Mouse (Mus musculus) urinary bladder, adult 2 months (tissue): ENCODE measurements around the gene Usp7. TPM values are rescaled to one million over a fixed set of nuclear protein-coding genes. Genes with fewer than 3 reads are reported as not detected.
A peak's percentile ranks its signal among the peaks of the same experiment; 100 is the strongest.

Source experiments
- DNase-seq: peaks from one replicate; pipeline ENCODE4 v3.0.0; 2022; ENCODE audit warnings: low spot score
- polyA plus RNA-seq: library from polyadenylated mRNA; depleted of rRNA; stranded (reverse); fragments of >200 nt; gene quantifications from 2 replicates; pipeline ENCODE4 v1.2.3, GENCODE M21; 2012

Gene Usp7
- polyA plus RNA-seq, 1 experiment, result 61.8 TPM

DNA sequence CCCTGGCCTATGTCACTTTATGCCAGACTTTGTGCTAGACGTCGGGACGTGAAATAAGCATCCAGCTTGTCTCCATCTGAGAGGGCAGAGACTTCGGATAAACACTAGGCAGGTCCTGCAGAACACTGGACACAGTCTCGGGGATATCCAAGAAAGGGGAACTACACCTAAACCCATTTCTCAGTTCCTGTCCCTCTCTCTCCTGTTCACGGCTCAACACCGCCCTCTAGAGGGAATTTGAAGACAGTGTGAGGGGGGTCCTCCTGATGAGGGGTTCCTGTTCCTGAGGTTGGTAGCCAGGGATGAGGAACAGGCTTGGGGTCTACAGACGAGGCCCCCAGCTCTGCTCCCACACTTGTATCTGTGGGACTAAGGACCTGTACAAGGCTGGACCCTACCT lies 117.9 kb downstream of the Usp7 start:
- DNase-seq, result no peak

DNA sequence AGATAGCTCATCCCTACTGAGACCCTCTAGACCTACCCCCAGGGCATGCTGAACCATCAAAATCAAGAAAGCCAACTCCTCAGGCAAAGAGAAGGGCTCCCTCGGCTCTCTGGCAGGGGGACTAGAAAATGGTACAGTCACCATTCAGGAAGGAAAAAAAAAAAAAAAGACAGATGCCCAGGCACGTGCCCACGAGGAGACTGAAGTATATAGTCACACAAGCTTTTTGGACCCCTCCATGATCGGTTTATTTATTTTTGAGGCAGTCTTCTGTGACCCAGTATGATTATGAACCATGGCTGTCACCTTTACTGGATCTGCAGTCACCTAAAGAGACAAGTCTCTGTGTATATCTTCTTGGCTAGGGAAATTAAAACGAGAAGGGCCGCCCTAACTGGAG lies 118.8 kb downstream of the Usp7 start:
- no peak for DNase-seq

DNA sequence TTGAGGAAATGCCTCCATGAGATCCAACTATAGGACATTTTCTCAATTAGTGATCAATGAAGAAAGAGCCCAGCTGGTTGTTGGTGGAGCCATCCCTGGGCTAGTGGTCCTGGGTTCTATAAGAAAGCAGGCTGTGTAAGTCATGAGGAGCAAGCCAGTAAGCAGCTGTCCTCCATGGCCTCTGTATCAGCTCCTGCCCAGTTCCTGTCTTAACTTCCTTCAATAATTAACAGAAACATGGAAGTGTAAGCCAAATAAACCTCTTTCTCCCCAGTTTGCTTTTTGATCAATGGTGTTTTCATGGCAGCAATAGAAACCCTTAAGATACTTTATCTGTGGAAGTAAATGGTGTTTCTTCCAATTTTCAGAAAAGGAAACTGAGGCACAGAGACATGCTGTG lies 119.3 kb downstream of the Usp7 start:
- no peak for DNase-seq

DNA sequence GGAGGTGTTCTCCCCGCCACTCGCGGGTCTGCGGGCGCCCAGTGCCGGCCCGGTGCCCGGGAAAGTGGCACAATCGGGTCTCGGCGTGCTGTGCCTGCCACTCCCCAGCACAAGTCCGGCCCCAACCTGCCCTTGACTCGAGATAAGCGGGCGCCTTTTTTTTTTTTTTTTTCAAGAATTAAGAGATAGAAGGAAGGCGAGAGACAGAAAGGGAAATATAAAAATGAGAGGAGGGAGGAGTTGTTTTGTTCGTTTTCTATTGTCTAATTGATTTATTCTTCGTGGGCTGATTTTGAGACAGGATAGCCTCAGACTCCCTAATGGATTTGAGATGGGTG lies 119.8 kb downstream of the Usp7 start:
- no peak for DNase-seq

DNA sequence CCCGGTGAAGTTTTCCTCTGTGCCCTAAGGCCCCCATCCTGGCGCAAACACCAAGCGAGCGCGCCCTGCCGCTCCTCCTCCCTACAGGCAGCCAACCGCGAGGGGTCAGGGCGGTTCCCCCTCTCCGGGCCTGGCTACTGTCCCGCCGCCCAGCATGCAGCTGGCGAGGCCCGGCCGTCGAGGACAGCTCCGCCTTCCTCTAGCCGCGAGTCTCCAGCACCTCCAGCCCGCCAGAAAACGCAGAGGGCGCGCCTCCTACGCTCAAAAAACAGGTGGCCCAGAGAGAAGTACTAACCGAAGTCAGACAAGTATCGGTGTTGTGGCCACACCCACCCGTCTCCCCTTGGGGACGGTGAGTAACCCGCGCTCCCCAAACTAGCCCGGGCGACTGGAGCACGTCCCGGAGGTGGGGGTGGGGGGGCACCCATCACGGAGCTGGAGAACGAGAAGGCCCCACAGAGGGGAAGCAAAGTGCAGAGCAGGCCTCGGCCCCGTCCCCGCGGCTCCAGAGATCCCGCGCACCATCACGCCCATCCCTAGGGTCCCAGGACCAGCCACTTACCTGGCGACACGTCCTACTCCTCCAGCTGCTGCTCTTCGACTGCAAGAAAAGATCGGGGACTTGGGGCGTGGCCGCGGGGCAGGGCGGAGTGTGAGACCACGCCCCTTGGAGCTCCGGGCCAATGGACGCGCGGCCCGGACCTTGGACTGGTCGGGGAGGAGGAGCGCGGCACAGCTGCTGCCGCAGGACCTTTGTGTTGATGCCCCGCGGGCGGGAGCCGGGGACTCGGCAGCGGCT lies 120.4 kb downstream of the Usp7 start, which contains the start of gene Carhsp1:
Carhsp1 (minus strand) TSS at position 605 of the 799 bp plus-strand sequence.
- peak; percentile 88 for DNase-seq

DNA sequence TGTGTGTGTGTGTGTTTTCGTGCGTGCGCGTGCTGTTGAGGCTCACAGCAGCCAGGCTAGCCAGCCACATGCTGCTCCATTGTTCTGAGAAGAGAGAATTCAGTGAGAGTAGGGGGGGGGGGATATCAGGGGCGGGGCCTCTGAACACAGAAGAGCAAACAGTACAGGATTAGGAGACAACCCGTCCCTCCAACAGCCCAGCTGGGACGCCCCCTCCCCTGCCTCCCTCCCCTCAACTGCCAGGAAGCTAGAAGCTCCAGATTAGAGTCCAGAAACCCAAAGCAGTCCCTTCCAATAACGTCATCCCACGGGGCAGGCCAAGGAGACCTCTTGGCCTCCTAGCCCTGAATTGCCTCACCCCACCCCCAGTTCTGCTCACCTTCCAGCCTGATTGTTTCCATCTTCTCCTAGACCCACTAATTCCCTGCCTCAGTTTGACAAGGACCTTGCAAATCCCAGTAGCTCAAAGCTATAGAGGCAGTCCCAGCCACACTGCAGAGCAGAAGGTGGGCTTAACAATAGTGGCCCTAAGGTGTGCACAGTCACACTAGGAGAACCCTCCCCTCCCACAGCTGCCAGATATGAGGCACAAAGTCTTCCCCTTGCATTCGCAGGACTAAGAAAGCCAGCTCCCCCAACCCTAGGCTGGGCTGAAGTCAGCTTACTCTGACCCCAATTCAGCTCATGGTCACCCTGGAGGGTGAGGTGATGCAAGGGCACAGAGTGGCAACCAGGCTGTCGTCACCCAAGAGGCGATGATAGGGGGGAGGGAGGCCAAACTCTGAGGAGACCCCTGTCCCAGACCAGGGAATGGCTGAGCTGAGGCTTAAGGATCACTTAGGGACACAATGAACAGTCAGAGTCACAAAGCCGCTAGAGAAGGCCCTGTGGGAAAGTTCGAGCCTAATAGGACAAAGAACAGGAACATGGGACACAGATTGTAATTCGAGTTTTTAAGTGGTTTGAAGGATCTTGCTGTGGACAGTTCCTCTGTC lies 121.8 kb downstream of the Usp7 start:
- no peak for DNase-seq

DNA sequence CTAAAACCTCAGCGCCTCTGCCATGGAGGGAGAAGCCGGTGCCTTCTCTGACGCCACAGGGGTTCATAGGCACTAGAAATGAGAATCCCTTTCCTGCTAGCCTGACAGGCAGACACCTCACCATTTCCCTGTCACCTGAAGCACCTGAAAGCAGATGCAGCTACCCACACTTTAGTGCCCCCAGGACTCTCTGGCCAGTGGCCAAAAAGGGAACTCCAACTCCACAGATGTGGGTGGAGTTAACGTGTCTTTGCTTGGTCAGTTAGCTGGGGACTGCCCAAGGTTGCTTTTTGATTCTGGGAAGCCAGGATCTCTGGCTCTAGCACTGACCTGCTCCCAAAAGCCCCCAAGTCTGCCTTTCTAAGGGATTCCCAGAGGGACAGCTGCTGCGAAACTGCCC lies 122.7 kb downstream of the Usp7 start:
- DNase-seq, result no peak

DNA sequence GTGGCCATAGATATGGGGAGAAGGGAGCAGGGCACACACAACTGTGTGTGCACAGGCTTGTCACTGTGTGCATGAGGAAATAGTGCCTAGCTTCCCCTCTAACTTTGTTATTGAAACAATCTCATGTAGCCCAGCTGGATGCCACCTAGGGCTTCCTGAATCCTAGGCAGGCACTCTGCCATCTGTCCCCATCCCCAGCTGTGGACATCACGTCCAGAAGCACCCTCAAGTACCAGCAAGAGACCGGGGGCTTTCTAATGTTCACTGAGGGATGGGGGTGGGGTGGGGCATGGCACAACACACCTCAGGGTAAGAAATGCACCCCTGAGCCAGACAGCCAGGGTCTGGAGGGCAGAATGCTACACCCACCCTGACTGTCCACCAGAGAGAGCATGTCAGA lies 123.7 kb downstream of the Usp7 start:
- DNase-seq, result no peak

DNA sequence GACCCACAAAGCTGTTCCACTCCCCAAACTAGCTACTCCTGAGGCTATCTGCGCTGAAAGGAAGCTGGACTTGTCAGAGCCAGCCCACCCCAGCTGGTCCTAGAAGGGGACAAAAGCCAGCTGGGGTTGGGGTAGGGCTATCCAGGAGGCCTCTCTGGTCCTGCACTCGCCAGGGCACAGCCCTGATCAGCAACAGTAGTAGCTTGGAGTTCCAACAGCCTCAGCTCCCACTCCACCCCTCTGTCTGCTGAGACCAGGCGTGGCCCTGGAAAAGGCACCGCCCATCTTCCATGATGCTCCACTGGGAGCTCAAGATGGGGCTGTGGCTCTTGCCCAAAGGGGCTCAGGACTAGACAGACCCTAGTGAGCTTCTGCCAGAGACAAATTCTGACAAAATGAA lies 124.3 kb downstream of the Usp7 start:
- no peak for DNase-seq

DNA sequence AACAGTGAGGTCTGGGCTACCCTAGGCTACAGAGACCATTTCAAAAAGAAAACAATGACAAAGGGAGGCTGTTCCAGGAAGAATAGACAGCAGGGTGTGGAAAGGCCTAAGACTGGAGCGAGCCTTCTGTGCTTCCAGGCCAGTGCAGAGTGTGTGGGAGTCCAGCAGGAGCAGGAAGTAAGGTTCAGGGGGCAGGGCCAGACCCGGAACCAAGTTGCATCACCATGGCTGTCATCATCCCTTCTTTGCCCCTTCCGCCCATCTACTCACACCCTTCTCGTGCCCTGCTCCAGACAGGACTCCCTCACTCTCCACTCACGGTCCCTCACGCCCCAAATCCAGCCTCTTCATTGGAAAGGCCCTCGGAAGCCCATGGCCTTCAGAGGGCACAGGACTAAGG lies 124.8 kb downstream of the Usp7 start:
- DNase-seq, result no peak

DNA sequence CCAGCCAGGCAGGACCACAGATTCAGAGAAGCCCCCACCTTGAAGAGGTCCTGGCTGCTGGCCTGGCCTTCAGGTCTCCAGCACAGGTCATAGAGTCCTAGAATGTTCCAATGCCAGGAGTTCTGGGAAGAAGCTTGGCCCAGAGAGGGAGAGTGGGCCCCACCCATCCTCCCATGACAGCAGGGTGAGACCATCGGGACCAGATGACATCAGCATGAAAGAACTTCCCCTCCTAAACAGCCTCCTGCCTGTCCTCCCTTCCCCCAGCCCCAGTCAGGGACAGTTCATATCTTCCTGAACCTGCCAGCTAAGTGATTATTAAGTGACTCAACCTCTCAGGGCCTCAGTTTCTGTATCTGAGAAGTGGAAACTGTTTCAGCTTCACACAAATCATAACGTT lies 125.7 kb downstream of the Usp7 start:
- no peak for DNase-seq

DNA sequence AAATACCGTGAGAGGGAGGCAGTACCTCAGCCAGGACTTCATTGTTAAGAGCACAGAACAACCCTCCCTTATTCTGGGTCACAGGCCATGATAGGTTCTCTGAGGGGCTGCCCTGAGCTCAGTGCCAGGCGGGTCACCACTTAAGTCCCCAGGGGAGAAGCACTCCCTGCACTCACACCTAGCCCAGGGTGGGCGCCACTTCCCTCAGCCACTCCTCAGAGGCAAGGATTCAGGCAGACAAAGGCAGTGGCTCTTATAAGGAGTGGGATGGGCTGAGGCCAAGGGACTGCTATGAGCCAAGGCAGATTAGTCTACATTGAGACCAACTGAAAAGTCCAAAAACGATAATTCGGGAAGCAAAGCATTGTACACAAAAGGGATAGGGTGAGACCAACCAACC lies 126.7 kb downstream of the Usp7 start:
- DNase-seq, result no peak

DNA sequence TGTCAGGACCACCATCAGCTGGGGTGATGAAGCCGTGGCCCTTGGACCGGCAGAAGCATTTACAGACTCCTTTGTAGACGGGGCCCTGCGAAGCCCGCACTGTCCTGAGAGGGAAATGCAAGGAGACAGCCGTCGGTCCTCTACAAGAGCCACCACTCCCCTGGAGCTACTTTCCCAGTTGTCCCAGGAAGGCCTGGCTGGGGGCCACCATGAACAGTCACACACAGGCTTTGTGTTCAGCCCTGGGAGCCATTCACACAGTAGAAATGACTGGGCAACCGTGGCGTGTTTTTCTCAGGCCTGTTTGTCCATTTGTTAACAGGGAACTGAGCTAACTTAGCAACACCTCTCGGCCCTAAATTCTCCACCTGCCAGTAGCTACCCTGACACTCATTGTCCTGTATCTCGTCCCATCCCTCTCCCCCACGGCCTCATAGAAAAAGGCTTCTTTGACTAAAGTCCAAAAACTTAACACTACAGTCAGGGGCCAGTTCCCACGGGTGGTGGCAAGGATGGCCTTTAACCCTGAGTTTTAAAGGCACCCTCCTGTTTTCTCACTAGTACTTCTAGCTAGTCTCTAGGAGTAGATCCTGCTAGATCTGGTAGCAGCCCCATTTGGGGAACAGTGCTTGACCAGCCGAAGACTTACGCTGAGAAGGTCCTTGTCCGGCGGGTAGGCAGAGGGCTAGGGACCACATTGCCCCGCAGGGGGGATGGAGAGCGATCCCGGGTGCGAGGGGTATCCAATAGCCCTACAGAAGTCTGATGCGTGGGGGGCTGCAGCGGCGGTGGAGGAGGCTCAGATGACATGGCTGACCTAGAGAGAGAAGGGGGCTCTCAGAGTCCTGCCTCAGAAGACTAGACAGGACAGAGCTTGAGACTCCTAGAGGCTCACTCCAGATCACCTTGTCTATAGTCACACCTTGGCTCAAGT lies 128.2 kb downstream of the Usp7 start:
- no peak for DNase-seq

DNA sequence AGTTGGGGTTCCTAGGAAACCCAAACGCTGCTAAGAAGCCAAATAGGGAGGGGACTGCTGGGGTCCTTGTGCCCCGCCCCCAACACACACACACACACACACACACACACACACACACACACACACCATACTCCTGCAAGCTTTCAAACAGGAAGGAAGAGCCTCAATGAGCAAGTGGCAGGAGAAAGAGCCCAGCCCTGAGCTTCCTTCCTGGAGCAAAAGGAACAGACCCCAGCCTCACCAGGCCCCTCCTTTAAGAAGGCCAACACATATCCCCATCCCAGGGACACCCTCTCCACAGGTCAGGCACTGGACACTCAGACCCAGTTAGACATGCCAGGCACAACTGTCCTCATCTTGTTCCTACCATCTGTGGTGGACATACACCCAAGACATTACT lies 129.1 kb downstream of the Usp7 start:
- no peak for DNase-seq

DNA sequence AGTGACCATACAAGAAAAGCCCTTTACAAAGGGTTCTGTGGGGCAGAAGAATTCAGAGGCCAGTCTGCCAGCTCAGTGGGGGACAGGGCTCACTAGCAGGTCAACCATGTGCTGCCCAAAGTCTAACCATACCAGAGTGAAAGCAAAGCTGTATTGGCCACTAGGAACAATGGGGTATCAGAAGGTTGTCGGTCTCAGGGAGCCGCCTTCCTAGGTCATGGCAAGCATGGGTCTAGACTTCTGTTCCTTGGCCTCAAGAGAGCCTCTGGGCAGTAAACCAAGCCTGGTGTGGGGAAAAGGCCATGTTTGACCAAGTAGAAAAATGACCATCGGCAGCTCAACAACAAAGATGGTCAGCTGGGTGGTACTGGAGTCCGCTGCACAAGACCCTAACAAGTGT lies 133.3 kb downstream of the Usp7 start:
- no peak for DNase-seq

DNA sequence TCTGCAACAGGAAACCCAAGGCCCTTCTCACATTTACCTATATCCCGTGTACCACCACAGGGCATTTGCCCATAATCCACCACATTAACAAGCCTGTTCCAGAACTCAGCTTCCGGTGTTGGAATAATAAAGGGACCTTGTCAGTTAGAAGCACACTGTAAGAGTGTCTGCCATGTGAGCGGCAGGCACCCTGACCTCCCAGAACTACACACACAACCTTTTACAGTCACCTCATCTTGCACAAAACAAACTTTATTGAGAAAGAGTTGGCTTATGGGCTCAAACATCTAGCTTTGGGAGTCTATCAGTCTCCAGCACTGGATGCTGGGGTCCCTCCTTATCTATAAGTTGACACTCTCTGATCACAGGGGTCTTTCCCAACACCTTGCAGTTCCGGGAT lies 133.8 kb downstream of the Usp7 start:
- no peak for DNase-seq

DNA sequence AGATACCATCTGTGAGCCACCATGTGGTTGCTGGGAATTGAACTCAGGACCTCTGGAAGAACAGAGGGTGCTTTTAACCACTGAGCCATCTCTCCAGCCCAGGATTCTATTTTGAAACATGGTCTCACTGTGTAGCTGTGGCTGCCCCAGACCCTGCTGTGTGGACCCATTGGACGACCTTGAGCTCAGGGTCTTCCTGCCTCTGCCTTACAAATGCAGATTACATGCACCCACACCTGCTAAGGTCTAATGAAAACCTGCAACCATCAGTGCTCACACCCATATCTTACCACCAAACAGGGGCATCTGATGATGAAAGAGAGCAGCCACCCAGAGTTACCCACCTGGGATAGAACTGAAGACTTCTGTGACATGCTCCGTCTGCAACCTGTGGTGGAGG lies 135.9 kb downstream of the Usp7 start:
- no peak for DNase-seq

DNA sequence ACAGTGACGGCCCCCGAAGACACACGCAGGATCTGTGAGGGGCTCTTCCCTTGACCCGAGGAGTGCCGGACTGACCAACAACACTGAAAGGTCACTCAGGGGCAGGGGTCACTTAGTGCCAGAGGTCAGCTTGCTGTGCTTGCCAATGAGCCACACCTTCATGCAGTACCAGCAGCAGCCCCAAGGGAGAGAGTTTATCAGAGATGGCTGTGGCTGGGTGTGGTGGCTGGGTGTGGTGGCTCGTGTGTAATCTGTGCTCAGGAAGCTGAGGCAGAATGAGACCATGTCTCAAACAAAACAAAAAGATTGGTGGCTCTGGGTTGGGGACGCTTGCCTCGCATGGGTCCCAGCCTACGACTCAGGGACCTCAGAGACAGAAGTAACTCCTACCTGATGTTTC lies 136.5 kb downstream of the Usp7 start:
- no peak for DNase-seq

DNA sequence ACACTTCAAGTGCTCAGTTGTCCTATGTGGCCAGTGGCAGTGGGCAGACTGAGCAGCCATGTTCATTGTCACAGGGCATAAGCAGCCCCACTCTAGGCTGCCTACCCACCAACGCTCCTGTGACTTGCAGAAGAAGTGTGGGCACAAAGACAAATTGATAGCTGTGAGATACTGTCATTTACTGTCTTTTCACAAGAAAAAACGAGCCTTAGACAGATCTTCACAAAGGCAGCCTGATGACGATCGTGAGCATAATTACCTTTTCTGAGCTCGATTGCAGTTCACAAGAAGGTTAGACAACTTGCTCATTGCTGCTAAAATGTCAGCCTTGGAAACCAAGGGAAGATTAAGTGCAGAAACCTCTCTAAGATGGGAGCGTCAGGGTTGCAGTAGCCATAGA lies 137.0 kb downstream of the Usp7 start:
- no peak for DNase-seq

DNA sequence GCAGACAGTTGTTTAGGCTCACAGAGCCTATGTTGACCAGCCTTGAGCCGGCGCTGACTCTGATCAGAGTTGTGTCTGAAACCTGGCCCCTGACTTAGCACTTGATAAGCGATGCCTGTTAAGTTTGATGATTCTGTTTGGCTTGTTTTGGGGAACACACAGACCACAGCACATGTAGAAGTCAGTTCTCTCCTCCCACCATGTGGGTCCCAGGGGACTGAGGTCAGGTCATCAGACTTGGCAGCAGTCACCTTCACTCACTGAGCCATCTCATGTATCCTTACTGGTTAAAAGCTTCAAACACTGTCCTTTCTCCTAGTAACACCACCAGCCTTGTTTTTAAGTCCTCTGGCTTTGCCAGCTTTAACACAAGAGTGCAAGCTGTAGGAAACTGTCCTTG lies 142.1 kb downstream of the Usp7 start:
- no peak for DNase-seq

DNA sequence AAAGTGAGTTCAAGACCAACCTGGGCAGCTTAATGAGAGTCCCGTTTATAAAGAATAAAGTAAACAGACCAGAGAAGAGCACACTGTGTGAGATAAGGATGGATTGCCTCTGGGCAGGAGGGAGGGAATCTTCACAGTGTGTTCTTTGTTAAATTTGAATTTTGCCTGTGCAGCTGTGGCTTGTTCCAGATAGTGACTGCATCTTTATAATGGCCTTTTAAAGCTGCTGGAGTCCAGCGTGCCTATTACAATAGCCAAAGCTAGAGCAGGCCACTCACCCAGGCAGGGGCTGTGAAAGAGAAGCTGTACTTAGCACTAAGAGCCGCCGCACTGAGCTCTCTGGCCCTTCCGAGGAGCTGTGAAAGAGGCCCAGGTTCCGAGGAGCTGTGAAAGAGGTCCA lies 146.6 kb downstream of the Usp7 start:
- no peak for DNase-seq

DNA sequence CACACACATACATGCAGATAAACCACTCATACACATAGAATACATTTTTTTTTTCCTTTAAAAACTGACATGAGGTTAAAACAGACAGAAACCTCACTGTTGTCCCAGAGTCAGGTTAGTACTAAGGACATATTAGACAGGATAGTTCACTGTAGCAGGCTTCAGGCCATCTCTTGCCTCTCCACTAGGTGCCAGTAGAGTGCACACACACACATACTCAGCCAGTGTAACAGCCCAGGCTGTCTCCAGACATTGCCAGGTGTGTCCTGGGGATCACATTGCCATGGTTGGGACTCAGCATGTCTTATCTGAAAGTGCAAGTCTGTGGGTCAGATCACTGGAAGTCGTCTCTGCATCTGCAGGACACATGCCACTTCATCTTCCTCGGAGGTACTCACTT lies 148.3 kb downstream of the Usp7 start:
- DNase-seq, result no peak
